Comparison of ENCODE assay signal across 16 mouse cellular contexts in genomic region chr11:101729308-101729707, GRCm38 (mm10). TPM values are rescaled to one million over a fixed set of nuclear protein-coding genes. Genes with fewer than 3 reads are reported as not detected.
"Had no signal": no experiment of that assay in that cellular context is flagged by ENCODE, and none has a peak within 500 bp of the region (broad histone marks: within the 10 kb centered on the region; RNA-seq: fewer than 3 reads in every experiment).

No protein-coding gene starts in this region.

- H3K4me3 ChIP-seq: layer of hippocampus, adult 2 months; limb, embryonic 12.5 days; neural tube, embryonic 12.5 days; stomach, embryonic 15.5 days had no signal

- H3K9ac ChIP-seq: limb, embryonic 12.5 days; liver, embryonic 14.5 days; neural tube, embryonic 12.5 days; stomach, embryonic 15.5 days had no signal

- H3K9me3 ChIP-seq: limb, embryonic 12.5 days; neural tube, embryonic 12.5 days; stomach, embryonic 15.5 days had no signal

- H3K36me3 ChIP-seq: limb, embryonic 12.5 days; neural tube, embryonic 12.5 days; stomach, embryonic 15.5 days had no signal

- DNase-seq: kidney, postnatal 10 days; kidney, postnatal 4 days; liver; lung, adult 2 months; lung, postnatal 36 days; midbrain, embryonic 14.5 days; right cerebral cortex, postnatal 14 days; thymus, adult 2 months; thymus, postnatal 25 days had no signal

- H3K4me2 ChIP-seq: limb, embryonic 12.5 days; neural tube, embryonic 12.5 days; stomach, embryonic 15.5 days had no signal

- H3K27ac ChIP-seq: layer of hippocampus, adult 2 months; limb, embryonic 12.5 days; liver, embryonic 14.5 days; neural tube, embryonic 12.5 days; stomach, embryonic 15.5 days had no signal

- ATAC-seq: lung, postnatal 0 days had no signal

- H3K27me3 ChIP-seq: limb, embryonic 12.5 days; neural tube, embryonic 12.5 days; stomach, embryonic 15.5 days had no signal

RNA-seq across cellular contexts. Expression of gene Etv4, which starts 55.9 kb away (rescaled TPM):
- total RNA-seq: monocyte, adult 5-6 weeks had no signal
